Mouse (Mus musculus): Measurements from ENCODE around the gene Serpina3a.

Gene Serpina3a

DNA sequence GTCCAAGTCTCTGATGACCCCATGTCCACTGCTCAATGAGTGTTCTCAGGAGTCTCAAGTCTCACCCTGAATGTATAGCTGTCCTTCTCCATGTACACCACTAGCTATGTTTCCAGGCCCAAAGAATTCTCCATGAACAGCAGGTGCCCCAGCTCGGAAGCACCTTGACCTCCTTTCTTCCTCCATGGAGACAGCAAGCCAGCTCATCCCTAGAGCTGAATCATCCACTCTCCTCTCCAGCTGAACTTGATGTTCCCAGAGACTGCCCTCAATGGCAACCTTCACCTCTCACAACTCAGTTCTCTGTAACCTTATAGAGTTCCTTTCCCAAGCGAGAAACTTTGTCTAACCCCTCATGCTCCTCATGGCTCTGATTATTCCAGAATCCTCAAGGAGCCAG lies 33.0 kb downstream of the Serpina3a start:
- Histone ChIP-seq H3K4me1 (replicated peaks; ENCODE audit: low read depth, low read length) (no peaks in the 10 kb centered on the region), H3K27me3 (ENCODE audit: insufficient read depth, low read length) (no peaks in the 10 kb centered on the region), H3K9me3 (ENCODE audit: low read length) (no peaks in the 10 kb centered on the region), H3K36me3 (ENCODE audit: insufficient read depth, low read length) (no peaks in the 10 kb centered on the region), H3K4me3 (replicated peaks; ENCODE audit: low read length) (no peak overlapping the region)
- TF ChIP-seq CTCF (conservative IDR thresholded peaks at IDR 0.05; ENCODE audit: low read length) (no peak), NANOG (IDR thresholded peaks at IDR 0.05; ENCODE audit: borderline replicate concordance, low read length) (no peak), POU5F1 (IDR thresholded peaks at IDR 0.05; ENCODE audit: borderline replicate concordance, low read length) (no peak)

DNA sequence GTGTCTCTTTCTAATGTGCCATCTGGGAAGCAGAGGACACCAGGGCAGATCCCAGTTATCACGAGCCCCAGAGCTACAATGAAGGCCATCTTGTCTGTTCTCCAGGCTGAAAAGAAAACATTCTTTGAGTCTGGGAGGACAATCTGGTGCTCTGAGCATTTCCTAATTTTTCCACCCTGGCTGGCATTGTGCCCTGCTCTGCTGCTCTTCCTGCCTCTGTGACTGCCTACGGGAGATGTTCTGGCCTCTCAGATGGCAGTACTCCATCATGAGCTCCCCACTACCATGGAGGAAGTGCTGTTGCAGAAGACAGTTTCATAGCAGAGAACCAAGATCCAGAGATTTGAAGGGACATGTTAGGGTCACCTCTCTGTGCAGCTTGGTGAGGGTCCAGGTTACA lies 39.5 kb downstream of the Serpina3a start:
- H3K36me3 ChIP-seq (ENCODE audit: insufficient read depth, low read length): no peaks in the 10 kb centered on the region
- H3K9me3 ChIP-seq (ENCODE audit: low read length): peaks cover 8% of the 10 kb centered on the region; the same call in 1 of the 2 replicates
- H3K27me3 ChIP-seq (ENCODE audit: insufficient read depth, low read length): no peaks in the 10 kb centered on the region
- no peak for TF ChIP-seq CTCF (conservative IDR thresholded peaks at IDR 0.05; ENCODE audit: low read length)
- TF ChIP-seq POU5F1 (IDR thresholded peaks at IDR 0.05; ENCODE audit: borderline replicate concordance, low read length): no peak
- TF ChIP-seq NANOG (IDR thresholded peaks at IDR 0.05; ENCODE audit: borderline replicate concordance, low read length): no peak
- no peaks in the 10 kb centered on the region for H3K4me1 ChIP-seq (replicated peaks; ENCODE audit: low read depth, low read length)
- no peak overlapping the region for H3K4me3 ChIP-seq (replicated peaks; ENCODE audit: low read length)

DNA sequence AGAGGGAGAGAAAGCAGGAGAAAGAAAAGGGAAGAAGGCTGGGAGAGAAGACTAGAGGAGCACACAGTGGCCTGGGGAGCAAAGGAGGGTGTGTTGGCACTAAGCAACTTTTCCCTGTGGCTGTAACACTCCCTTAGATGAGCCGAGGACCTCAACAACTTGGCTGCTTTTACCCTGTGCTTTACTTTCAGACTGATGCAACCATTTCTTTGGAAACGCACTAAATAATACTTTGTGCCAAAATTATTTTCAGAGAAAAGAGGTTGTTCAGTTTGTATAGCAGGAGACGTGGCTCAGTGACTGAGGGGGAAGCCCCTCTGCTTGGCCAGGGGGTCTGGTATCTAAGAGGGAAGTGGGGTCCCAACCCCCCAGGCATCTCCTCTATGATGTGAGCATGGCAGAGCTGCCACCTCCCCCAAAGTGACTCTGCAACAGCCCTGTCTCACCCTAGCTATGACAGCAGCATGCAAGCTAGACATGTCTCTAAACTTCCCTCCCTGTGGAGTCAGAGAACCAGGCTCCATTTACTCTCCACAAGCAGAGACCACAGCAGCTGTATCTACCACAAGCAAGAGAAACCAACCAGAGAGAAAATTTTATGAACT lies 40.6 kb downstream of the Serpina3a start:
- Histone ChIP-seq H3K27me3 (ENCODE audit: insufficient read depth, low read length) (no peaks in the 10 kb centered on the region), H3K4me3 (replicated peaks; ENCODE audit: low read length) (no peak overlapping the region)
- TF ChIP-seq CTCF (conservative IDR thresholded peaks at IDR 0.05; ENCODE audit: low read length) (no peak), POU5F1 (IDR thresholded peaks at IDR 0.05; ENCODE audit: borderline replicate concordance, low read length) (no peak), NANOG (IDR thresholded peaks at IDR 0.05; ENCODE audit: borderline replicate concordance, low read length) (no peak)

DNA sequence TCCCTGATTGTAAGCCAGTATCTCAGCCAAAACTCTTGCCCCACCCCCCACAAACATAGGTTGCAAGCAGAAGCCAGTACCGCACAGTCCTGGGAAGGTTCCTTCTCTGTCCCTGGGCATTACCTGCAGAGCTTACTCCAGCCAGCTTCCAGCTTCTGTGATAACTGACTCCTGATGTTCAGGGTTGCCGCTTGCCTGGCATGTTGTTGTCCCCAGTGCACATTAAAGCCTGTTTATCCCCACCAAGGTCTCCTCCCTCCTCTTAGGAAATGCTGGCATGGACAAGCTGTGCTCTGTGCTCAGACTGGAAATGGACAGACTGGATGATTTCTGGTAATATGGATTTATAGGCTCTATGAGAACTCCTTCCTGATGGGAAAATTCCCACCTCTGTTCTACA lies 41.1 kb downstream of the Serpina3a start, which contains the start of gene Serpina3c:
Gene Serpina3c (minus strand): TSS at position 215 of the 400 bp plus-strand sequence.
- Histone ChIP-seq H3K4me3 (replicated peaks; ENCODE audit: low read length) (no peak within 1 kb of the TSS), H3K36me3 (ENCODE audit: insufficient read depth, low read length) (no peaks in the 10 kb centered on the region), H3K9me3 (ENCODE audit: low read length) (peaks cover 8% of the 10 kb centered on the region; the same call in 1 of the 2 replicates), H3K27me3 (ENCODE audit: insufficient read depth, low read length) (no peaks in the 10 kb centered on the region), H3K4me1 (replicated peaks; ENCODE audit: low read depth, low read length) (no peaks in the 10 kb centered on the region)
- no peak for TF ChIP-seq CTCF (conservative IDR thresholded peaks at IDR 0.05; ENCODE audit: low read length)
- no peak for TF ChIP-seq NANOG (IDR thresholded peaks at IDR 0.05; ENCODE audit: borderline replicate concordance, low read length)
- no peak for TF ChIP-seq POU5F1 (IDR thresholded peaks at IDR 0.05; ENCODE audit: borderline replicate concordance, low read length)

More for the DNA sequence above, 40.6 kb downstream of the Serpina3a start:
- no peaks in the 10 kb centered on the region for H3K4me1 ChIP-seq (replicated peaks; ENCODE audit: low read depth, low read length)
- no peaks in the 10 kb centered on the region for H3K36me3 ChIP-seq (ENCODE audit: insufficient read depth, low read length)
- H3K9me3 ChIP-seq (ENCODE audit: low read length): peaks cover 8% of the 10 kb centered on the region; the same call in 1 of the 2 replicates
